Comparison of ENCODE assay signal across 9 mouse cellular contexts in genomic region chr19:27447515-27447914, GRCm38 (mm10). TPM values are rescaled to one million over a fixed set of nuclear protein-coding genes. Genes with fewer than 3 reads are reported as not detected.
DNase-seq lines count a peak whose midpoint lies in the region; ATAC-seq and TF ChIP-seq lines count a peak whose summit lies in the region.
"Had no signal": no experiment of that assay in that cellular context is flagged by ENCODE, and none has a peak within 500 bp of the region (broad histone marks: within the 10 kb centered on the region; RNA-seq: fewer than 3 reads in every experiment).

No protein-coding gene starts in this region.

- DNase-seq in cerebellum, postnatal 10 days = peak; percentile 82 to 84
- DNase-seq in cerebellum, adult 11 months = no peak
- DNase-seq in ovary, postnatal 10 days (ENCODE audit: low spot score) = peak; percentile 15
- DNase-seq in ovary, adult 18-20 months (ENCODE audit: low spot score) = no peak
- peak; percentile 84 for DNase-seq in forebrain, postnatal 0 days
- peak; percentile 25 for DNase-seq in lung, postnatal 14 days
- no peak for DNase-seq in T-cell, adult 2 months (ENCODE audit: low spot score)
- DNase-seq: liver, embryonic 13.5 days had no signal

- no peaks in the 10 kb centered on the region for H3K27me3 ChIP-seq in forebrain, postnatal 0 days (ENCODE audit: insufficient read depth, low read length)
- H3K27me3 ChIP-seq: liver, embryonic 13.5 days had no signal

- no peaks in the 10 kb centered on the region for H3K36me3 ChIP-seq in forebrain, postnatal 0 days (ENCODE audit: insufficient read depth)
- H3K36me3 ChIP-seq: liver, embryonic 13.5 days had no signal

- peak; percentile 78 for ATAC-seq in forebrain, postnatal 0 days
- ATAC-seq in CD4-positive, CD25-positive, alpha-beta regulatory T cell, adult 4 months = no peak

- WGBS in forebrain, postnatal 0 days = 25% methylated on average over 7 of the region's 7 CpGs

- TF ChIP-seq CTCF in forebrain, postnatal 0 days (IDR thresholded peaks at IDR 0.05; ENCODE audit: low read depth) = peak; percentile 84

- H3K4me3 ChIP-seq in forebrain, postnatal 0 days (ENCODE audit: low read depth, low read length) = no peak overlapping the region
- H3K4me3 ChIP-seq: liver, embryonic 13.5 days had no signal

- H3K9me3 ChIP-seq in forebrain, postnatal 0 days (ENCODE audit: low read length) = no peaks in the 10 kb centered on the region
- H3K9me3 ChIP-seq: liver, embryonic 13.5 days had no signal

- H3K4me2 ChIP-seq in forebrain, postnatal 0 days (ENCODE audit: low read depth) = no peak overlapping the region
- H3K4me2 ChIP-seq: liver, embryonic 13.5 days had no signal

- H3K9ac ChIP-seq in forebrain, postnatal 0 days = no peak overlapping the region
- H3K9ac ChIP-seq: liver, embryonic 13.5 days had no signal

- H3K27ac ChIP-seq in forebrain, postnatal 0 days (ENCODE audit: low read depth, low read length) = no peak overlapping the region
- H3K27ac ChIP-seq: liver, embryonic 13.5 days had no signal

- no peaks in the 10 kb centered on the region for H3K4me1 ChIP-seq in forebrain, postnatal 0 days (ENCODE audit: insufficient read depth)
- H3K4me1 ChIP-seq: liver, embryonic 13.5 days had no signal

RNA-seq across cellular contexts. Expression of gene Pum3, which starts 17.9 kb away (rescaled TPM):
- 29.4 and 36.2 TPM in 2 replicates for total RNA-seq in forebrain, postnatal 0 days (2014; rRNA removed)
- 58.8 and 59.7 TPM in 2 replicates for polyA plus RNA-seq in forebrain, postnatal 0 days (2015; fragmentation: Nextera tagmentation; extraction: Ambion mirVana)
- 100 to 1,000 TPM in 1 of 2 experiments, 10 to 100 TPM in 1; 97.3 to 107 TPM for polyA plus RNA-seq in CD4-positive, CD25-positive, alpha-beta regulatory T cell, adult 4 months (2017; shearing (Covaris generic))

Comparison
In these comparisons a context has a peak if more than half of its experiments do, and no peak if none do; other contexts are left out.
1. DNase-seq: peak in cerebellum, postnatal 10 days (2 of 2), ovary, postnatal 10 days (single experiment), forebrain, postnatal 0 days (single experiment) and lung, postnatal 14 days (single experiment); none in cerebellum, adult 11 months (single experiment), ovary, adult 18-20 months (single experiment) and T-cell, adult 2 months (single experiment).